Mouse (Mus musculus): Measurements from ENCODE around the gene Csf2rb2. TPM values are rescaled to one million over a fixed set of nuclear protein-coding genes. Genes with fewer than 3 reads are reported as not detected.
"Not testable (repeated sequence)": the region's sequence is repeated elsewhere in the genome, so short reads cannot be mapped to it uniquely, and the experiment has no call there.

The Csf2rb2 gene
- polyA plus RNA-seq (2021): 0.09 TPM

- DNase-seq (ENCODE audit: low read depth, low spot score) (no peak), ATAC-seq (no peak)
- TF ChIP-seq CTCF (IDR thresholded peaks at IDR 0.05): no peak
- in situ Hi-C loops (cut with MboI; ENCODE audit: low pct_unique_long_range_greater_than_20kb): no loop called here
- ChIA-PET CTCF (interaction anchor here (0.9 kb wide), 1 partner anchor 15 kb away, joined by 6 read pairs; no protein-coding TSS in a partner anchor), POLR2A (interaction anchor here (0.5 to 1.1 kb wide), 3 partner anchors 9 to 138 kb away, joined by 3 to 5 read pairs (median 4); no protein-coding TSS in a partner anchor)
- H3K27me3 ChIP-seq: peaks cover 13% of the 10 kb centered on the region
These were observed at the start of gene Csf2rb2 for GRCm38 (mm10) chr15:78305341-78305933. Gene Csf2rb2, minus strand, starts transcription at chr15:78305721.

GRCm38 (mm10) chr15:78354958-78355357 is 49.4 kb upstream of the Csf2rb2 start:
- in situ Hi-C loops (cut with MboI; ENCODE audit: low pct_unique_long_range_greater_than_20kb): loop anchor here (5.0 to 25.0 kb wide), 2 partner anchors 192 to 368 kb away; no protein-coding TSS in a partner anchor
- ATAC-seq (no peak), DNase-seq (ENCODE audit: low read depth, low spot score) (no peak)
- TF ChIP-seq CTCF (IDR thresholded peaks at IDR 0.05): peak; percentile 95
- POLR2A ChIA-PET: no interaction called here
- CTCF ChIA-PET: interaction anchor here (0.6 to 2.1 kb wide), 9 partner anchors 9 to 99 kb away, joined by 3 to 18 read pairs (median 4); no protein-coding TSS in a partner anchor
- H3K27me3 ChIP-seq: peaks cover 12% of the 10 kb centered on the region

GRCm38 (mm10) chr15:78351586-78352165 is 46.2 kb upstream of the Csf2rb2 start:
- H3K27me3 ChIP-seq: peaks cover 14% of the 10 kb centered on the region
- in situ Hi-C loops (cut with MboI; ENCODE audit: low pct_unique_long_range_greater_than_20kb): loop anchor here (5.0 to 25.0 kb wide), 2 partner anchors 196 to 364 kb away; no protein-coding TSS in a partner anchor
- ChIA-PET POLR2A (no interaction called here), CTCF (no interaction called here)
- DNase-seq (ENCODE audit: low read depth, low spot score): no peak
- no peak for TF ChIP-seq CTCF (IDR thresholded peaks at IDR 0.05)
- ATAC-seq: no peak

- H3K27me3 ChIP-seq: peaks cover 7% of the 10 kb centered on the region
- ChIA-PET POLR2A (no interaction called here), CTCF (interaction anchor here (1.1 to 1.4 kb wide), 2 partner anchors 24 to 77 kb away, joined by 3 read pairs; no protein-coding TSS in a partner anchor)
- no peak for TF ChIP-seq CTCF (IDR thresholded peaks at IDR 0.05)
- DNase-seq (ENCODE audit: low read depth, low spot score) (no peak), ATAC-seq (no peak)
- in situ Hi-C loops (cut with MboI; ENCODE audit: low pct_unique_long_range_greater_than_20kb): no loop called here
These were observed 39.0 kb upstream of the Csf2rb2 start for GRCm38 (mm10) chr15:78344567-78344966.

GRCm38 (mm10) chr15:78343683-78344082 is 38.2 kb upstream of the Csf2rb2 start:
- ChIA-PET CTCF (interaction anchor here (0.8 to 2.2 kb wide), 3 partner anchors 23 to 104 kb away, joined by 3 to 6 read pairs (median 3); no protein-coding TSS in a partner anchor), POLR2A (no interaction called here)
- peaks cover 10% of the 10 kb centered on the region for H3K27me3 ChIP-seq
- no peak for ATAC-seq
- in situ Hi-C loops (cut with MboI; ENCODE audit: low pct_unique_long_range_greater_than_20kb): no loop called here
- no peak for TF ChIP-seq CTCF (IDR thresholded peaks at IDR 0.05)
- no peak for DNase-seq (ENCODE audit: low read depth, low spot score)

GRCm38 (mm10) chr15:78340919-78341318 is 35.4 kb upstream of the Csf2rb2 start:
- POLR2A ChIA-PET; ATAC-seq; DNase-seq (ENCODE audit: low read depth, low spot score); in situ Hi-C loops (cut with MboI; ENCODE audit: low pct_unique_long_range_greater_than_20kb): not testable (repeated sequence)
- CTCF ChIA-PET: interaction anchor here (0.9 to 1.4 kb wide), 2 partner anchors 83 to 89 kb away, joined by 3 to 4 read pairs; no protein-coding TSS in a partner anchor
- peaks cover 13% of the 10 kb centered on the region for H3K27me3 ChIP-seq

- in situ Hi-C loops (cut with MboI; ENCODE audit: low pct_unique_long_range_greater_than_20kb): loop anchor here (5.0 kb wide), 1 partner anchor 83 kb away; no protein-coding TSS in a partner anchor
These were observed 34.3 kb upstream of the Csf2rb2 start for GRCm38 (mm10) chr15:78339627-78340423.

GRCm38 (mm10) chr15:78334380-78334779 is 28.9 kb upstream of the Csf2rb2 start:
- ATAC-seq (no peak), DNase-seq (ENCODE audit: low read depth, low spot score) (no peak)
- H3K27me3 ChIP-seq: peaks cover 5% of the 10 kb centered on the region
- no peak for TF ChIP-seq CTCF (IDR thresholded peaks at IDR 0.05)
- in situ Hi-C loops (cut with MboI; ENCODE audit: low pct_unique_long_range_greater_than_20kb): no loop called here
- POLR2A ChIA-PET: no interaction called here
- CTCF ChIA-PET: no interaction called here

More at GRCm38 (mm10) chr15:78339627-78340423, 34.3 kb upstream of the Csf2rb2 start:
- TF ChIP-seq CTCF (IDR thresholded peaks at IDR 0.05): peak; percentile 97
- ATAC-seq (peak; percentile 61), DNase-seq (ENCODE audit: low read depth, low spot score) (peak; percentile 27)
- peaks cover 13% of the 10 kb centered on the region for H3K27me3 ChIP-seq
- CTCF ChIA-PET: interaction anchor here (0.8 to 1.5 kb wide), 5 partner anchors 14 to 100 kb away, joined by 3 to 5 read pairs (median 3); no protein-coding TSS in a partner anchor
- POLR2A ChIA-PET: interaction anchor here (0.6 kb wide), 1 partner anchor 362 kb away, joined by 5 read pairs; no protein-coding TSS in a partner anchor

- H3K27me3 ChIP-seq: no peaks in the 10 kb centered on the region
- TF ChIP-seq CTCF (IDR thresholded peaks at IDR 0.05): no peak
- in situ Hi-C loops (cut with MboI; ENCODE audit: low pct_unique_long_range_greater_than_20kb): no loop called here
- DNase-seq (ENCODE audit: low read depth, low spot score) (no peak), ATAC-seq (no peak)
- ChIA-PET POLR2A (no interaction called here), CTCF (interaction anchor here (1.6 kb wide), 1 partner anchor 12 kb away, joined by 4 read pairs; no protein-coding TSS in a partner anchor)
These were observed 27.5 kb upstream of the Csf2rb2 start for GRCm38 (mm10) chr15:78332981-78333380.
